Comparison of ENCODE assay signal across 12 mouse cellular contexts in the genomic region with DNA sequence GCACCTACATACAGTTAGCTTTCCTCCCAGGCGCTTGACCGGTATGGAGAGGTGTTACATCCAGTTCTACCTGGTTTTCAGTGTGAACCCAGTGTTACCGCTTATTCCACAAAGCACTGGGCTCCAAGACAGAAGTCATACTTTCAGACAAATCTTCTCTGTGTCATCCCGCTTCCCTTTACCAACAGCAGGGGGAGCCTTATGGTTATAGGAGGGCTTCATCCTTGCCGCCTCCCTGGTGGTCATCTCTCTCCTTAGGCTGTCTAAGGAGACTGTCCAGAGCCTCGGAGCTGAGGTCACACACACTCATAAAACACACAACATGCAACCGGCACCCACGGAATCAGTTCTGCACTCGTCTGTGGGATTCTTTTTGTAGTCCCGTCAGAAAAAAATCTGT. TPM values are rescaled to one million over a fixed set of nuclear protein-coding genes. Genes with fewer than 3 reads are reported as not detected.
DNase-seq lines count a peak whose midpoint lies in the region; ATAC-seq and TF ChIP-seq lines count a peak whose summit lies in the region.
"Had no signal": no experiment of that assay in that cellular context is flagged by ENCODE, and none has a peak within 500 bp of the region (broad histone marks: within the 10 kb centered on the region; RNA-seq: fewer than 3 reads in every experiment).

No protein-coding gene starts in this region.

- peak; percentile 54 for TF ChIP-seq CTCF in liver, postnatal 0 days (IDR thresholded peaks at IDR 0.05; ENCODE audit: low read depth)

- H3K36me3 ChIP-seq in liver, postnatal 0 days (replicated peaks; ENCODE audit: insufficient read depth, low read length): peaks cover 43% of the 10 kb centered on the region
- H3K36me3 ChIP-seq in liver, embryonic 12.5 days: peaks cover 79% of the 10 kb centered on the region

- no peaks in the 10 kb centered on the region for H3K27me3 ChIP-seq in liver, postnatal 0 days (ENCODE audit: insufficient read depth, low read length)
- no peaks in the 10 kb centered on the region for H3K27me3 ChIP-seq in liver, embryonic 12.5 days (replicated peaks)
- H3K27me3 ChIP-seq: embryonic facial prominence, embryonic 12.5 days; limb, embryonic 13.5 days had no signal

- no peak overlapping the region for H3K4me3 ChIP-seq in liver, postnatal 0 days (ENCODE audit: low read depth, low read length)
- no peak overlapping the region for H3K4me3 ChIP-seq in liver, embryonic 12.5 days
- H3K4me3 ChIP-seq: embryonic facial prominence, embryonic 12.5 days; limb, embryonic 13.5 days; myocyte had no signal

- DNase-seq in heart, adult 11 months: peak; percentile 58
- no peak for DNase-seq in heart, postnatal 36 days
- DNase-seq in liver, postnatal 0 days: no peak
- DNase-seq in ES-CJ7 (ENCODE audit: low read depth, low spot score): peak; percentile 67
- DNase-seq in kidney, postnatal 36 days: peak; percentile 9 to 56
- no peak for DNase-seq in layer of hippocampus, postnatal 25 days (ENCODE audit: extremely low spot score in 1 of 2, low spot score in 1 of 2)
- DNase-seq: right cerebral cortex, postnatal 25 days had no signal

- no peaks in the 10 kb centered on the region for H3K9me3 ChIP-seq in liver, postnatal 0 days (ENCODE audit: low read length)
- H3K9me3 ChIP-seq in liver, embryonic 12.5 days (replicated peaks): no peaks in the 10 kb centered on the region
- H3K9me3 ChIP-seq: embryonic facial prominence, embryonic 12.5 days; limb, embryonic 13.5 days had no signal

- H3K27ac ChIP-seq in liver, postnatal 0 days (ENCODE audit: low read depth): no peak overlapping the region
- H3K27ac ChIP-seq in liver, embryonic 12.5 days: no peak overlapping the region
- H3K27ac ChIP-seq: embryonic facial prominence, embryonic 12.5 days; limb, embryonic 13.5 days had no signal

- ATAC-seq in liver, postnatal 0 days: no peak
- no peak for ATAC-seq in liver, embryonic 12.5 days
- no peak for ATAC-seq in frontal cortex, adult (ENCODE audit: low TSS enrichment)

- H3K9ac ChIP-seq in liver, postnatal 0 days (replicated peaks): no peak overlapping the region
- H3K9ac ChIP-seq in liver, embryonic 12.5 days: no peak overlapping the region
- H3K9ac ChIP-seq: embryonic facial prominence, embryonic 12.5 days; limb, embryonic 13.5 days had no signal

- intact Hi-C loops in heart, postnatal 36 days (cut with DNase I): no loop called here

- H3K4me2 ChIP-seq in liver, postnatal 0 days (ENCODE audit: low read depth, low read length): no peak overlapping the region
- no peak overlapping the region for H3K4me2 ChIP-seq in liver, embryonic 12.5 days
- H3K4me2 ChIP-seq: embryonic facial prominence, embryonic 12.5 days; limb, embryonic 13.5 days had no signal

- WGBS in liver, postnatal 0 days (ENCODE audit: insufficient replicate concordance): 83% methylated on average over 10 of the region's 10 CpGs
- 81% methylated on average over 10 of the region's 10 CpGs for WGBS in liver, embryonic 12.5 days (ENCODE audit: insufficient replicate concordance)

- TF ChIP-seq EP300 in liver, postnatal 0 days (IDR thresholded peaks at IDR 0.05; ENCODE audit: low read depth): no peak

- no peaks in the 10 kb centered on the region for H3K4me1 ChIP-seq in liver, postnatal 0 days (ENCODE audit: insufficient read depth)
- H3K4me1 ChIP-seq in liver, embryonic 12.5 days: peaks cover 9% of the 10 kb centered on the region
- H3K4me1 ChIP-seq: embryonic facial prominence, embryonic 12.5 days had no signal

RNA-seq across cellular contexts. Expression of a gene that starts 37.4 kb away (rescaled TPM):
- 1 to 10 TPM; 1.8 to 2.0 TPM for total RNA-seq in heart, postnatal 36 days (2021)
- 5.0 and 7.1 TPM in 2 replicates for polyA plus RNA-seq in liver, postnatal 0 days (2015; fragmentation: Nextera tagmentation; extraction: Ambion mirVana)
- 12.0 and 13.2 TPM in 2 replicates for polyA plus RNA-seq in liver, embryonic 12.5 days (2016; fragmentation: Nextera tagmentation; extraction: Ambion mirVana)
- total RNA-seq in layer of hippocampus, postnatal 25 days (2021): under 1 TPM; 0.37 to 0.77 TPM

Comparison
In these comparisons a context has a peak if more than half of its experiments do, and no peak if none do; other contexts are left out.
1. DNase-seq: peak in heart, adult 11 months (single experiment), ES-CJ7 (single experiment) and kidney, postnatal 36 days (2 of 2); none in heart, postnatal 36 days (0 of 2), liver, postnatal 0 days (single experiment) and layer of hippocampus, postnatal 25 days (0 of 2).